Mouse (Mus musculus) embryonic facial prominence, embryonic 15.5 days (tissue): ENCODE results near the gene Ddx47. TPM values are rescaled to one million over a fixed set of nuclear protein-coding genes. Genes with fewer than 3 reads are reported as not detected.

Experiments
- ATAC-seq: fragments of 200-750 bp; cut with Nextera tagmentation; 2 replicates; pipeline ENCODE4 v1.8.0; 2017; ENCODE audit warnings: low read depth, moderate TSS enrichment; ENCODE audit not compliant: insufficient number of reproducible peaks, low FRiP score, low TSS enrichment
- H3K27ac ChIP-seq: fragments of 300-500 bp; sonication (generic); replicated peaks from 2 replicates; pipeline ENCODE4 v1.5.1; 2015; ENCODE audit warnings: mild to moderate bottlenecking, inconsistent platforms
- H3K27me3 ChIP-seq: fragments of 300-500 bp; sonication (generic); 2 replicates; pipeline ENCODE4 v1.6.1; 2015; ENCODE audit warnings: inconsistent platforms
- H3K36me3 ChIP-seq: fragments of 300-500 bp; sonication (generic); 2 replicates; pipeline ENCODE4 v1.6.1; 2015; ENCODE audit warnings: mild to moderate bottlenecking, inconsistent platforms
- H3K4me1 ChIP-seq: fragments of 300-500 bp; sonication (generic); 2 replicates; pipeline ENCODE4 v1.6.1; 2015; ENCODE audit warnings: inconsistent platforms
- H3K4me2 ChIP-seq: fragments of 300-500 bp; sonication (generic); replicated peaks from 2 replicates; pipeline ENCODE4 v1.6.1; 2015; ENCODE audit warnings: mild to moderate bottlenecking, inconsistent platforms
- H3K4me3 ChIP-seq: fragments of 300-500 bp; sonication (generic); replicated peaks from 2 replicates; pipeline ENCODE4 v1.5.1; 2015; ENCODE audit warnings: mild to moderate bottlenecking, inconsistent platforms
- H3K9ac ChIP-seq: fragments of 300-500 bp; sonication (generic); 2 replicates; pipeline ENCODE4 v1.6.1; 2015; ENCODE audit warnings: inconsistent platforms
- H3K9me3 ChIP-seq: fragments of 300-500 bp; sonication (generic); replicated peaks from 2 replicates; pipeline ENCODE4 v1.6.1; 2016; ENCODE audit warnings: inconsistent platforms
- WGBS: fragments of 180-500 bp; shearing (Covaris S2); methylation state at CpG from one replicate; pipeline ENCODE4 v1.1.7; 2015; 5-methylcytosine and 5-hydroxymethylcytosine counted together
- polyA plus RNA-seq: library from polyadenylated mRNA; unstranded; fragments of >200 nt; fragmentation: Nextera tagmentation; extraction: Ambion mirVana; gene quantifications from 2 replicates; pipeline ENCODE4 v1.2.1, GENCODE M21; 2015

The Ddx47 gene
- polyA plus RNA-seq, 1 experiment from 2014 or later = 101 TPM

DNA sequence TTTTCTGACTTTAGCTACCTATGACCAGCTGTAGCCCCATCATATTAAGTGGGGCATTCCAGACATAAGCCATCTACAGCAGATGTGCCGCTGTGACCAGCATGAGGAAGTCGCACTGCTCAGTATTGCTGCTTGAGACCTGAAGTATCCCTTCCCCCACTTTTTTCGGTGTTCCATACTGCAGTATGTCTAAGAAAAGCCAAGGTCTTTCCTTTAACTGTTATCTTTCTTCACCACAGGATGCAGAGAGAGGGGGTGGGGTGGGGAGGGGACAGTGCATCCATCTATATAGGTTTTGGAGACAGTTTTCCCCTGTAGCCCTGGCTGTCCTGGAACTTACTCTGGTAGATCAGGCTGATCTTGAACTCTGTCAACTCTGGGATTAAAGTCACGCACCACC, 5.0 kb upstream of the Ddx47 start:
- Histone ChIP-seq H3K27ac (no peak overlapping the region), H3K9me3 (no peaks in the 10 kb centered on the region), H3K36me3 (no peaks in the 10 kb centered on the region), H3K4me1 (no peaks in the 10 kb centered on the region), H3K4me2 (no peak overlapping the region), H3K27me3 (no peaks in the 10 kb centered on the region), H3K9ac (no peak overlapping the region), H3K4me3 (no peak overlapping the region)
- WGBS = 89% methylated on average over 4 of the region's 4 CpGs
- ATAC-seq = peak; percentile 19; the same call in 1 of the 2 replicates

DNA sequence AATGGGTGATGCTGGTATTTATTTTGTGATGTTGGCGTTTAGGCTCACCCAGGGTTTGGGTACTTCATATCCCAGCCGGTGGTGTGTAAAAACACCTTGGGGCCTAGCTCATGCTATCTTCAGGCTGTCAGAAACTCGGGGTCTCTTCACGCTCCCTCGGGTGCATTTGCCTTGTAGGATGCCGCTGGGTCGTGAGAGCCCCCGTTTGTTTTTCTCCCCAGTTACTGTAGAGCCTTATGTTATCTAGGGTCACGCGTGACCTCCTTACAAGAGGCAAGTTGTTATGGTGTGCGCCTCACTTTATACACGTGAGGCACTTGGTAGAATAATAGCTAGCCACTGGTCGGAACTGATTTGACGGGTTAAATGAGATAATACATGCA, 313 bp downstream of the Ddx47 start:
- H3K4me3 ChIP-seq = peak overlapping the region; percentile 82
- under 1% methylated on average over 14 of the region's 14 CpGs for WGBS
- H3K9me3 ChIP-seq = no peaks in the 10 kb centered on the region
- peak overlapping the region; percentile 71 for H3K4me2 ChIP-seq
- peaks cover 33% of the 10 kb centered on the region for H3K36me3 ChIP-seq
- ATAC-seq = no peak
- no peaks in the 10 kb centered on the region for H3K27me3 ChIP-seq
- no peak overlapping the region for H3K27ac ChIP-seq
- H3K4me1 ChIP-seq = peaks cover 7% of the 10 kb centered on the region
- H3K9ac ChIP-seq = peak overlapping the region; percentile 69

DNA sequence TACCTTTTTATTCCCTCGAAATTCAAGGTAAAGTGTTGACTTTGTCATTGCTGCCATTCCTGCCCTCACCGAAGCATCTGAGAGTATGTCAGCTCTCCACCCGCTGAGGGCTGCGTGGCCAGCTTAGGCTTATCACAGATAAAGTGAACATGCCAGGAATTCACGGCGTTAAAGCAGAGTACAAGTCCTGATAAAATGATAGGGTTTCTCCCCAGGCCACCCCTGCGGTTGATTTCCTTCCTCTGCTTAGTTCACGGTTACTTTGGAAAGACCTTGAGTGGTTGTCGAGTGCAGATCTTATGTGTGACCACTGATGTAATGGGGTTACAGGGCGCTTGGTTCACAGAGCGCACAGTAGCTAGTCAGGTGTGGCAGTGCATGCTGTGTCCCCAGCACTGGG, 5.8 kb downstream of the Ddx47 start:
- Histone ChIP-seq H3K36me3 (peaks cover 86% of the 10 kb centered on the region), H3K27me3 (no peaks in the 10 kb centered on the region), H3K9ac (no peak overlapping the region), H3K4me2 (no peak overlapping the region), H3K27ac (no peak overlapping the region), H3K4me1 (peaks cover 5% of the 10 kb centered on the region), H3K4me3 (no peak overlapping the region), H3K9me3 (no peaks in the 10 kb centered on the region)
- WGBS = 92% methylated on average over 11 of the region's 11 CpGs
- ATAC-seq = no peak

DNA sequence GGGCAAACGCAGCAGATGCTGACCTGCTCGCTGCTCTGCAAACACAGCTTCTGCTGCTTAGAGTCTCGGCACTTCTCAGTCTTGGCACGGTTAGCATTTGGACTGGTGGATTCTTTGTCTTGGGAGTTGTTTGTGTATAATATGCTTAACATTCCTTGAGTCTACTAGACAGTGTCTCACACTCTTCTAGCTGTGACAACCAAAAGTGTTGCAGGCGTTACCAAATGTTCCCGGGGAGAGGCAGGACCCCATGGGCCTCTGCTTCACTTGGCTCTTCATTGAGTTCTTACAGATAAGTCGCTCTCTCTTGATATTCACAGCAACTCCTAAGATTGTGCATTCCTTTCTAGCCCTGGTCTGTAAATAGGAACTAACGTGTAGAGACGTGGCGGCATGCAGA, 8.2 kb downstream of the Ddx47 start:
- H3K9me3 ChIP-seq = no peaks in the 10 kb centered on the region
- no peak overlapping the region for H3K4me3 ChIP-seq
- peaks cover 97% of the 10 kb centered on the region for H3K36me3 ChIP-seq
- H3K9ac ChIP-seq = no peak overlapping the region
- no peak overlapping the region for H3K27ac ChIP-seq
- 90% methylated on average over 10 of the region's 10 CpGs for WGBS
- no peak overlapping the region for H3K4me2 ChIP-seq
- peaks cover 6% of the 10 kb centered on the region for H3K4me1 ChIP-seq
- H3K27me3 ChIP-seq = no peaks in the 10 kb centered on the region
- ATAC-seq = no peak

DNA sequence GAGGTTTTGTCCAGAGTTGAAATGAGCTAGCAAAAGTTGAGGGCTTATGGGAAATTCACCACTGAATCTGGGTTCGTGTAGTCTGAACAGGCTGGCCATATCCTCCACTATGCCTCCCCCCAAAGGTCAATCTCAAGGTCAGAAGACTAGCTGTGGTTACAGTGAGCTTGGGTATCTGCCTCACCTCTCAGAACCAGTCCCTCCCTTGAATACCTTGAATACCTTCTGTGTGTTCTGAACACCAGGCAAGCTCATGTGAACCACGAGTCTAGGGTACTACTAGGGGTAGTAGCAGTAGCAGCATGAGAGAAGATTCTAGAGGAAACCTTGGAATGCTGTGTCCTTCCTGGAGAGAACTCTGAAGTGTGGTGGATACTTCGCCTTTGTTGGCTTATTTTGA, 10.2 kb downstream of the Ddx47 start:
- ATAC-seq = no peak
- H3K27me3 ChIP-seq = no peaks in the 10 kb centered on the region
- 93% methylated on average over 3 of the region's 3 CpGs for WGBS
- H3K36me3 ChIP-seq = peaks cover 79% of the 10 kb centered on the region
- H3K9me3 ChIP-seq = no peaks in the 10 kb centered on the region
- no peak overlapping the region for H3K27ac ChIP-seq
- H3K4me3 ChIP-seq = no peak overlapping the region
- peaks cover 10% of the 10 kb centered on the region for H3K4me1 ChIP-seq
- H3K4me2 ChIP-seq = no peak overlapping the region
- H3K9ac ChIP-seq = no peak overlapping the region

DNA sequence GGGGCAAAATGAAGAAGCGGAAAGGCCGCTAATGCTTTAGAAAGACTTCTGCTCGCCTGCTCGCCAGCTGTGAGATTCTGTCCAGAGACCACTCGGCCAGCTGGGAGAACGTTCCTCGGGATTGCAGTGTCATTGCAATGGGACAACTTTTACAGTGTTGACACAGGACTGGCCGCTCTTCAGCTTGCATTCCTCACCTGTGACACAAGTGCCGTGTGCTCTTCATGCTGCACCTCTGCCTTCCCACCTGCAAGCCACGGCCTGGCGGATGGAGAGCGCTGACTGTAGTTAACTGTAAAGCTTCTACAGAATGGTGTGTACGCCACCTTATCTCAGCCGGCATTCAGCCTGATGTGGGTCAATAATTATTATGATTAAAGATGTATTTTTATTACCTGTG, 12.0 kb downstream of the Ddx47 start:
- peaks cover 10% of the 10 kb centered on the region for H3K4me1 ChIP-seq
- H3K4me2 ChIP-seq = no peak overlapping the region
- H3K36me3 ChIP-seq = peaks cover 62% of the 10 kb centered on the region
- H3K4me3 ChIP-seq = no peak overlapping the region
- no peak for ATAC-seq
- 89% methylated on average over 14 of the region's 14 CpGs for WGBS
- no peak overlapping the region for H3K27ac ChIP-seq
- H3K9me3 ChIP-seq = no peaks in the 10 kb centered on the region
- H3K27me3 ChIP-seq = no peaks in the 10 kb centered on the region
- H3K9ac ChIP-seq = no peak overlapping the region

DNA sequence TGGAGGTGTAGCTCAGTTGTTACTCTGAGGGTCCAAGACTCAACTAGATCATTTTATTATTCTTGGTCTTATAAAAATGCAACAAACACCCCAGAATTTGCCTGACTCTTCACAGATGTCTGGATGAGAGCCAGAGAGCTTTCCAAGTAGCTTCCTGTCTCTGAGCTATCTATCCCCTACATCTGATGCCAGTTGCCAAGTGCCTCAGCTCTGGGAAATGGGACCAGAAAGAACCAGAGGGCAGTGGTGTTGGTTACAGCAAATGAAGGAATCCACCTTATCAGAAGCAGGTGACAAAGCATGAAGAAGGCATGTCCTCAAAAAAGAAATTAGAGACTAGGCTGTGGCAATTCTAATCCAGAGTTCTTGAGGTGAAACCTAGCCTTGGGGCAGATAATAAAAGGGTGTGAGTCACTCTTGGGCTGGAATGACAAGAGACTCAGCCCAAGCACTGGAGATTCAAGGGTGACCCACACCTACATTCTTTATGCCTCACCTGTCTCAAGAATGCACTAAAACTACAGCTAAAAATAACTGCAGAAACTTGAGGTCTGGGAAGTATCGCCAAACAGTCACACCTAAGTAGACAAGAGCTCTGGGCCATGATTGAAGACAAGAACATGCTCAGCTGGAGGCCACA, 13.5 kb downstream of the Ddx47 start:
- Histone ChIP-seq H3K27me3 (no peaks in the 10 kb centered on the region), H3K9ac (no peak overlapping the region), H3K4me1 (peaks cover 10% of the 10 kb centered on the region), H3K27ac (no peak overlapping the region), H3K36me3 (peaks cover 48% of the 10 kb centered on the region), H3K4me3 (no peak overlapping the region), H3K9me3 (no peaks in the 10 kb centered on the region), H3K4me2 (no peak overlapping the region)
- 78% methylated on average over 1 of the region's 1 CpGs for WGBS
- ATAC-seq = no peak

DNA sequence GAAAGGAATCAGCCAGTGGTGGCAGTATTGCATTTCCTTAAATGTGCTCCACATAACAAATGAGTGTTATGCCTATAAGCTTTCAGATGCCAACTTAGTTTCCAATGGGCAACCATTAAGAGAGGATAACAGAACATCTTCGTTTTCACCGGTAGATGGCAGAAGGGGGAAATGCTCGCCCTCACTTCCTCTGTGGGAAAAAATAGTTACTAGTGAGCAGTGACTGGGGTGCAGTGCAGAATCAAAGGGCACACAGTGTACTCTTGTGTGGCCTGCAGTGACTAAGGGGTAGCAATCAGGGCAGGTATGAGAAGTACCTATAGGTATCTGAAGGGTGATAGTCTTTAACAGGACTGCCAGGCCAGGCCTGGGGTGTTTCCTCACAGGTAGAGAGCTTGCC, 14.8 kb downstream of the Ddx47 start:
- no peaks in the 10 kb centered on the region for H3K27me3 ChIP-seq
- peaks cover 34% of the 10 kb centered on the region for H3K36me3 ChIP-seq
- WGBS = 6% methylated on average over 3 of the region's 3 CpGs
- H3K9me3 ChIP-seq = no peaks in the 10 kb centered on the region
- ATAC-seq = no peak
- peaks cover 10% of the 10 kb centered on the region for H3K4me1 ChIP-seq
- no peak overlapping the region for H3K4me3 ChIP-seq
- no peak overlapping the region for H3K9ac ChIP-seq
- no peak overlapping the region for H3K4me2 ChIP-seq
- H3K27ac ChIP-seq = no peak overlapping the region

DNA sequence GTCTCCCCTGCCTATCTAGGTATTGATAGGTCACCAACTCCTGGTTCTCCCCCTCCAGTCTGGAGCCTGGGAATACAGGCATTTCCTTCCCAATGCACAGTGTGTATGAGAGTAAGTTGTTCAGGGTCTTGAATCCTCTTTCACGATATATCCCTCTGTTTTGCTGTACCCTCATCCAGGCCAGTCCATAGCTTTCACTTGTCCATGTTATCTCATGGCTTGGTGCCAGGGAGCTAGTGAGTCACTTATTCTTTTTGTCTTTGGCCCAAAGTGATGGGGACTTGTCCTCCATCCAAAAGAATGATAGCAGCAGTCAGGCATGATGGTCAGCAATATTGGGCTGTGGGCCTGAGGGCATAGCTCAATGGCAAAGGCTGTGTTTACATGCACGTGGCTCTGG, 15.3 kb downstream of the Ddx47 start:
- Histone ChIP-seq H3K9ac (no peak overlapping the region), H3K4me1 (peaks cover 10% of the 10 kb centered on the region), H3K27me3 (no peaks in the 10 kb centered on the region), H3K4me2 (no peak overlapping the region), H3K4me3 (no peak overlapping the region), H3K36me3 (peaks cover 29% of the 10 kb centered on the region), H3K27ac (no peak overlapping the region), H3K9me3 (no peaks in the 10 kb centered on the region)
- ATAC-seq = no peak
- 82% methylated on average over 2 of the region's 2 CpGs for WGBS

DNA sequence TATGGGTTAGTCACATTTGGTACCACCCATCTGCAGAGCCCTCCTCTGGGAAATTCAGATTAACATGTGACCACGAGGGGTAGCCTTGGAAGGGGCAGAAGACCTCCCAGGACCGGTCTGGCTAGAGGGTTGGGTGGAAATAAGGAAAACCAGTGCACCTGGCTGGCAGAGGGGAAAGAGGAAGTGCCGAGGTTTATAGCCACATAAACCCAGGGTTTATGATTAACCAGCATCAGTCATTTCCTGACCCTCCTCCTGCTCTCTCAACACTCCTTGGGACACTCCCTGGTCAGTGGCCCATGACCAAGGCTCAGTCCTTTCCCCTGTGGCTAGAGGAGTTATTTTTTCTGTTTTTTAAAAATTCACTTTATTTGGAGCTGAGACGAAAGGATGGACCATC, 17.8 kb downstream of the Ddx47 start:
- H3K9ac ChIP-seq = no peak overlapping the region
- ATAC-seq = no peak
- 68% methylated on average over 4 of the region's 4 CpGs for WGBS
- no peak overlapping the region for H3K27ac ChIP-seq
- H3K4me2 ChIP-seq = no peak overlapping the region
- H3K36me3 ChIP-seq = peaks cover 6% of the 10 kb centered on the region
- no peaks in the 10 kb centered on the region for H3K27me3 ChIP-seq
- peaks cover 7% of the 10 kb centered on the region for H3K4me1 ChIP-seq
- no peaks in the 10 kb centered on the region for H3K9me3 ChIP-seq
- no peak overlapping the region for H3K4me3 ChIP-seq

DNA sequence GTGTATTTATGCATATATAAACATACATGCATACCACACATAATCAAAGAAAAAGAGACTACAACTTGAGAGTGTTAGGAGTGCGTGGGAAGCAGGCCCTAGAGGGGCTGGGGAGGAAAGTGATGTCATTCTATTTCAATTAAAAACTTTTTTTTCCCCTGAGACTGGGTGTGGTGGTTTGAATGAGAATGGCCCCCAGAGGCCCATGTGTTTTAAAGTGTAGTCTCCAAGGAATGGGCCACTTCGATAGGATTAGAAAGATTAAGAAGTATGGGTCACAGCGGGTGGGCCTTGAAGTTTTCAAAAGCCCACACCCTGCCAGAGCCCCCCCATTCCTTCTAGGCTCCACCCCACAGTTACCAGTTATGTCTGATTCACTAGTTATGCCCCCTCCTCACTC, 27.3 kb downstream of the Ddx47 start:
- Histone ChIP-seq H3K27ac (no peak overlapping the region), H3K4me1 (peaks cover 6% of the 10 kb centered on the region), H3K9me3 (no peaks in the 10 kb centered on the region), H3K9ac (no peak overlapping the region), H3K36me3 (no peaks in the 10 kb centered on the region), H3K4me2 (no peak overlapping the region), H3K27me3 (0 out of 2 replicates have a peak, but pooled peaks cover 6% of the 10 kb centered on the region), H3K4me3 (no peak overlapping the region)
- 60% methylated on average over 3 of the region's 3 CpGs for WGBS
- ATAC-seq = no peak

DNA sequence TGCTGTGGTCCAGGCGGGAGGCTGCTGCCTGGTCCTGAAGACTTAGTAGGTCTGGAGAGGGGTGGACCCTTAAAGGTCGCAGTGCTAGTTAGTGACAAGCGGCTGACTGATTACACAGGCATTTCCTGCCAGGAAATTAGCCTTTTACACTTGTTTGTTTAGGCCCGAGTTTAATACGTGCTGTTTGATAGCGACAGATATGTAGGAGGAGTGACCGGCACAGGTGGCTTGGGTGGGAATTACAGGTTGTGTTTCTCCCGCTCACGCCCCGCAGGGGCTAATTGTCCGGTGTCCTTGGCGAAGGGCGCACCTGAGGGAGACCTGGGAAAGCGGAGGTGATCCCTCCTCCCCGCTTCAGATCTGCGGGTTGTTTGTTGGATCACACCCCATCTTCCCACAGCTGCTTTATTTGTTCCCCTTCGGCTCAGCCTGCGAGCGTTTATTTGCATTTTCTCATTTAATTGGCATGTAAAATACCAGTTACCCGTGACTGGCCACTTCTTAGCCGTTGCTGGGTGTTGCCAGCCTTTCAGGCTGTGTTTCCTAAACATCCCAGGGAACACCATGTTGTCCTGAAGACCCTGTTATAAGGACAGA, 29.0 kb downstream of the Ddx47 start:
- Histone ChIP-seq H3K9me3 (no peaks in the 10 kb centered on the region), H3K4me2 (peak overlapping the region; percentile 33), H3K27ac (no peak overlapping the region), H3K4me3 (no peak overlapping the region), H3K36me3 (no peaks in the 10 kb centered on the region), H3K9ac (no peak overlapping the region), H3K4me1 (peaks cover 6% of the 10 kb centered on the region), H3K27me3 (0 out of 2 replicates have a peak, but pooled peaks cover 6% of the 10 kb centered on the region)
- WGBS = 4% methylated on average over 21 of the region's 21 CpGs
- peak; percentile 11; the same call in 1 of the 2 replicates for ATAC-seq
